Mouse (Mus musculus) pancreas, adult 10 weeks (tissue): Measurements from ENCODE around the gene Atox1. TPM values are rescaled to one million over a fixed set of nuclear protein-coding genes. Genes with fewer than 3 reads are reported as not detected.

Source experiments
- polyA plus RNA-seq: library from polyadenylated mRNA; stranded (reverse); fragments of 350-450 nt; fragmentation: Illumina TruSeq; extraction: RNeasy Lipid Tissue Mini Kit (QIAGEN cat#74804); gene quantifications from one replicate; pipeline ENCODE4 v1.2.3, GENCODE M21; 2015; ENCODE audit warnings: low read depth, low replicate concordance; ENCODE audit not compliant: insufficient read depth

The Atox1 gene
- 57.2 TPM for polyA plus RNA-seq

GRCm38 (mm10) chr11:55461019-55461645 is at the start of gene Atox1:
Atox1 (minus strand) TSS chr11:55461239.

GRCm38 (mm10) chr11:55469048-55469843 is 8.2 kb upstream of the Atox1 start, which contains the start of gene G3bp1:
G3bp1 (plus strand) TSS chr11:55469685.

GRCm38 (mm10) chr11:55422978-55423377 is 38.1 kb downstream of the Atox1 start, which contains the start of gene Sparc:
Sparc (minus strand) TSS chr11:55423183.

Other genes starting within 250 kb of the Atox1 start
- gene Fat2, start 124.7 kb downstream of the Atox1 start, polyA plus RNA-seq: 0.07 TPM
- 171 TPM for gene Sparc, start 38.1 kb downstream of the Atox1 start, polyA plus RNA-seq
- gene G3bp1, start 8.4 kb upstream of the Atox1 start, polyA plus RNA-seq: 7.6 TPM
- not detected for gene Glra1, start 147.0 kb upstream of the Atox1 start, polyA plus RNA-seq